Mouse (Mus musculus) lung, postnatal 0 days (tissue): ENCODE measurements around the gene Wdtc1.

Experiments
- CTCF ChIP-seq: IDR thresholded peaks from 2 replicates; pipeline ENCODE4 v1.5.1; 2016; ENCODE audit warnings: antibody characterized with exemption, mild to moderate bottlenecking
- EP300 ChIP-seq: IDR thresholded peaks from 2 replicates; pipeline ENCODE4 v1.6.1; 2016; ENCODE audit warnings: antibody characterized with exemption, mild to moderate bottlenecking, control low read depth

- TF ChIP-seq CTCF, result no peak
- no peak for TF ChIP-seq EP300
Measured at GRCm38 (mm10) chr4:133354641-133355040, 1.4 kb upstream of the Wdtc1 start.
